Mouse (Mus musculus): Measurements from ENCODE around the gene Zfp148. TPM values are rescaled to one million over a fixed set of nuclear protein-coding genes. Genes with fewer than 3 reads are reported as not detected.
"Not testable (repeated sequence)": the region's sequence is repeated elsewhere in the genome, so short reads cannot be mapped to it uniquely, and the experiment has no call there.

Gene Zfp148
- total RNA-seq, 2 experiments from 2014 or later = 18.5 to 21.8 TPM

DNA sequence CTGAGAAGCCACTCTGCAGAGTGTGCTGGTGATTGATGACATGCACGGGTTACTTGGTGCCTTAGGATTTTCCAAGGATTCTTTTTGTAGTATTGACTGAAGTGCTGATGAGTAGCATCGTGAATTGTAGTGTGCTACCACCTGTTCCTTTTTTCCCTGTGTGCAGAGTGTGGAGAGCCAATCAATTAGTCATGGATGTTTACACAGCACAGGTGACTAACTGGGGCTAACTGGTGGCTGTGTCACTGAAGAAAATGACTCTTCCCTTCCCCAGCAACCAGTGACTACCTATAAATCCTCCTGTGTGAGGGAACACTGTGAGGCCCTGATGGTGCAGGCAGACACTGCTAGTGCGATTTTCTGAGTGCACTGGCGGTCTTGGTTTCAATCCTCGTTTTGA, 66.2 kb downstream of the Zfp148 start:
- intact Hi-C loops (cut with DNase I) = no loop called here
- DNase-seq = no peak

DNA sequence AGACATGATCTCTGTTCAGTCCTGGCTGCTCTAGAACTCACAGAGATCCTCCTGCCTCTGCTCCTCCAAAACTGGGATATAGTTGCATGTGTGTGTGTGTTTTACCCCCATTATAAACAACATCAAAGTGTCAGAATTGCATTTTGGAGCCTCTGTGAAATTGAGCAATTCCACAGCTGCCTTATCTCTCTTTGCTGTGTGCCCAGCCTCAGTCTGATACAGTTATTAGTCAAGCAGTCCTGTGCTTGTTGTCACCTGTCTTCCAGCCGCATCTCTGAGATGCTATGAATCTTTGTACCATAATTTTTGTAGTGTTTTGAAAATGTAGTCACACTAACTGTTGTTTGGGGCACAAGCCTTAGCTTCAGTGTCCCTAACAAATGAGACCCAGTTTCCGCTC, 73.2 kb downstream of the Zfp148 start:
- intact Hi-C loops (cut with DNase I) = no loop called here

DNA sequence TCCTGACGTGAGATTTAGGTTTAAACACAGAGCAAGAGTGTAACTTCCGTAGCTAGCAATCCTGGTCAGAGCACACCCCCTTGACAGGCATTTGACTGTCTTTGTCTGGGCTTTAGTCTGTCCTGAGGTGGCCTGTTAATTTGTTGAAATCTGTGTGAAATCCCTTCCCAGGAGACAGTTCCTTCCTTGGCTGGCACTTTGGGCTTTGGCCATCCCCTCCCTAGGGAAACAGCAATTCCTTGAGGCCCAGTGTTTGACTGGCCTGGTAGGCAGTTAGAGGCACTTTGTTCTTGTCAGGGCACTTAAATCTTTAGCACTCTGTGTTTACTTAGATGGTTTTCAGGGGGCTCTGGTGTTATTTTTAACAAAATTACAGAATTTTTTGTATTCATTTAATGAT, 73.7 kb downstream of the Zfp148 start:
- intact Hi-C loops (cut with DNase I) = no loop called here
- DNase-seq = no peak

More for the DNA sequence above, 73.2 kb downstream of the Zfp148 start:
- no peak for DNase-seq

DNA sequence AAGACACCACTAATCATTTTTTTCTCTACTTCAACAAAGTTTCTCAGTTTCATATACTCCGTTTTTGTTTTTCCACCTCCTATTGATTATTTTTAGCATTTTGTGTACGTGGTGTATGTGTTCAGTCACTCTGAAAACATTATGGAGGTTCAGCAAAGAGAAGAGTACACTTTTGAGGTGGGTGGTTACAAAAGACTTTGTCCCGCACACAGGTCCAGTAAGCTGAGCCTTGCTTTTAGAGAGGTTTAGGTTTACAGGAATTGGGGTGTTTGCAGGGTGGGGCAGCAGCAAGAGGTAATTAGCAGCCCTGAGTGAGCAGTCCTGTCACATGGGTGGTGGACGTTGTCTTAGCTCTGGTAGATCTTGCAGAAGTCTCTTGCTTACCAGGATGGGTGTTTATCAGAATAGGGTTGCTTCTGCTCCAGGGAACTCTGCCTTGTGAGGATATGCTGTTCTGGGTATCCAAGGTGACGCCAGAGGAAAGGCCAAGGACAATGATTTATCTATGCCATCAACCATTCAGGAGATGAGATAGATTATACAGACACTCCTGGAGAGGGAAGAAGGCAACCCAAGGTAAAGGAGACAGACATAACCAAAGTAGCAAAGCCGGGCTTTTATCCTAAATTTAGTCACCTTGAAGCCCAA, 74.8 kb downstream of the Zfp148 start:
- intact Hi-C loops (cut with DNase I) = no loop called here
- no peak for DNase-seq

DNA sequence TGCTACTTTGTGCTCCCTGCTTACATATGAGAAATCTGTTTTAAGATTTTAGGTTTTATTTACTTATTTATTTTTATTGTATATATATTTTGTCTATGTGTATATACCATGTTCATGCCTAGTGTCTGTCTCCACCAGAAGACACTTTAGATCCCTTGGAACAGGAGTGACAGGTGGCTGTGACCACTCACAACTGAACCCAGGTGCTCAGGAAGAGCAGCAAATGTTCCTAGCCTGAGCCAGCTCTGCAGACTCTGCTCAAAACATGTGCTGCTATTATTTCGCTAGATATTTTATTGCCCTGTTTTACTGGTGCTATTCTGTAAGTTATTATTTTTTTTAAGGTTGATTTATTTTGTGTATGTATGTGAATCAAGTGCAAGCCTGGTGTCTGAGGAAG, 78.5 kb downstream of the Zfp148 start:
- no peak for DNase-seq
- intact Hi-C loops (cut with DNase I) = no loop called here

DNA sequence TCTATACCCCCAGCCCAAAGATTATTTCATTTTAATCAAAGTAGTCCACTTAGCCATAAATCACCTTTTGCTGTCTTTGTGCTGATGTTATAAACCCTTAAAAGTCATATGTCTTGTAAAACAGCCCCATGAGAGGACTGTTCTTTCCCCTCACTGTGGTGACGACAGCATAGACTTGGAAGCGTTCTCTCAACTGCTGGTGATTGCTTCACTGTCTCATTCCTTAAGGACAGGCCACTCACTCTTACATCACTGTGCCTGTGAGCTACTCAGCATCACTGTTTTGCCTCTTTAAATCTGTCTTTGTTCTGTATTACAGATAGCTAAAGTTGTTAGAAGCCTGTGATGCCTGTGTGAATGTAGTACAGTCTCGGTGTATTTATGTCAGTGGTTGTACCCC, 80.8 kb downstream of the Zfp148 start:
- intact Hi-C loops (cut with DNase I) = no loop called here
- no peak for DNase-seq

DNA sequence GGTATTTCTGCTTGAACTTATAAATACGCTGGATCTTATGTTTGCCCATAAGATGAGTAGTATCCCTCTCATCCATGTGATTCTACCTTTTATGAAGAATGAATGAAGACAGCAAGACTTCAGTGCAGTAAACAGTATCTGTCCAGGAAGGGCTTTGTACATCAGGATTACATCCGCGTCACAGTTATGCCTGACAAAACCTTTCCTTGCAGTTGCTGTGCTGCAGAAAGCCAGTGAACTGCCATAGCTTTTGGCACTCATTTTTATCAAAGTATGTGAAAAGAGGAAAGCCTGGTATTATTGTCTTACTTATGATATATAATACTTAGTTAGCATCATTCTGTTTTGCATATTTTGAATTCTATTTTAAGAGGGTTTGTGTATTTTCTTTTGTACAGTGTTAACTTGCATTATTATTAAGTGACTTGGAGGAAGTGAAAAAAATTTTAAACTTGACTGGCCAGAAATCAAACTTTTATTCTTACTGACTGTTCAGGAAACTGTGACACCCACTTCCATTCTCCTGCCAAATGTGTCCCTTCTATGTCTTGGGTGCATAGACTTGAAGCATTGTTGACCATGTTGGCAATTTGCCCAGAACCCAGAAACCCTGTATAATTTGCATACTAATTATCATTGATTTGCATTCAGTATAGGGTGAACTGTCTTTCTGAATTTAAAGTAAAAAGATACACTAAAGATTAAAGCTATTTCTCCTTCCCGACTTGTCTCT, 84.0 kb downstream of the Zfp148 start:
- DNase-seq = no peak
- intact Hi-C loops (cut with DNase I) = no loop called here

DNA sequence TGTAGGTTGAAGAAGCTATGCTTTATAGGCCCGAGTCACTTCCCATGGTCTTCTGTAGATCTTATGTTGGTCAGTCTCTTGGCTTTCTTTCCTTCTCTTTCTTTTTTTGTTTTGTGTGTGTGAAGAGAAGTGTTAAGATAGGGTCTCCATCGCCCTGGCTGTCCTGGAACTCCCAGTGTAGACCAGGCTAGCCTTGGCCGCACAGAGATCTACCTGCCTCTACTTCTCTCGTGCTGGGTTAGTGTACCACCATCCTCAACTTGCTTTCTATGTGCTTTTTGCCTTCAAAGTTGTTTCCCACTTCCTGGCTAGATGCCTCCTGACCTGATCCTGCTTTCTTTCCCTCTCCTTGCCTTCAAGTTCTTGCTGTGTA, 84.6 kb downstream of the Zfp148 start:
- intact Hi-C loops (cut with DNase I) = no loop called here
- DNase-seq = no peak

DNA sequence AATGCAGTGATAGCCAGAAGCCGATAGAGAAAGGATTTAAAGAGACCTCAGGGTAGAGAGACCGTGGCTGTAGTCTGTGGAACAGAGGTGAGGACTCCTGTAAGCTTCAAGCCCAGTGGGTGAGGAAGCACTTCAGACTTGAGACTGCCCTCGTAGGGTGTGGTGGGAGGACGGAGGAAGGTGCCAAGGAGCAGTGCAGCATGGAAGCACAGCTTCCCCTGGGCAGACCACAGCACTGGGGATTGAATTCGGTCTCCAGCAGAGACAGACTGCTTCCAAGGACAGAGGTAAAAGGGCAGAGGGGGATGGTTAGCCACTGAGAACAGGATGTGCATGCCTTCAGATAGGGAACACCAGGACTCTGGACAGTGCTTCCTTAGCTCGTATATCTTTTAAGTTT, 86.8 kb downstream of the Zfp148 start:
- DNase-seq = no peak
- intact Hi-C loops (cut with DNase I) = no loop called here

DNA sequence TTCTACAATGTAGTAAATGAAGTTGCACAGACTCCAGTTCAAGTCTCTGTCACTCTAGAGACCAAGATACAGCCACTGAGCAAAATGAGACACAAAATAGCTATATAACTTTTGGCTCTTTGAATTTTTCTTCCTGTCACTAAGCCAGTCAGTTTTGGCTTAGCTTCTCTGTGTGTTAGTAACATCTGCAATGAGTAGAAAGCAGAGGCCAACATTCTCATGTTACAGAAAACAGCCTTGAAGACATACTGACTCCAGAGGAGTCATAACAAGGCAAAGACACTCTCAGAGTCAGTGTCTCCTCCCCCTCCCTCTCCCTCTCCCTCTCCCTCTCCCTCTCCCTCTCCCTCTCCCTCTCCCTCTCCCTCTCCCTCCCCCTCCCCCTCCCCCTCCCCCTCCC, 89.3 kb downstream of the Zfp148 start:
- intact Hi-C loops (cut with DNase I) = loop anchor here (10.0 kb wide), 1 partner anchor 85 kb away; the partner anchor contains the start of gene Zfp148
- DNase-seq = no peak

DNA sequence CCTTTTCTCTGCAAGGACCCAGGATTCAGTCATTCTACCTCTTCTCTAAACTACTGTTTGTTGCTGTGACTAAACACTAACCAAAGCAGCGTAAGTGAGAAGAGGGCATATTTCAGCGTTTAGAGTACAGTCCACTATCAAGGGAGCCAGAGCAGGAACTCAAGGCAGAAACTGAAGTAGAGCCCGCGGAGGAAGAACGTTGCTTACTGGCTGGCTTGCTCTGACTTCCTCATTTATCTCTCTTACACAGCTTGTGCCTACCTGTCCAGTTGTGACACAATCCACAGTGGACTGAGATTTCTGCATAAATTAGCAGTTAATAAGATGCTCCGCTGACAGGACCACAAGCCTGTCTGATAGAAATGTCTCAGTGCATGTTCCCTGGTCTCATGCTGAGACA, 93.7 kb downstream of the Zfp148 start:
- DNase-seq = no peak
- intact Hi-C loops (cut with DNase I) = loop anchor here (10.0 kb wide), 1 partner anchor 90 kb away; the partner anchor contains the start of gene Zfp148

DNA sequence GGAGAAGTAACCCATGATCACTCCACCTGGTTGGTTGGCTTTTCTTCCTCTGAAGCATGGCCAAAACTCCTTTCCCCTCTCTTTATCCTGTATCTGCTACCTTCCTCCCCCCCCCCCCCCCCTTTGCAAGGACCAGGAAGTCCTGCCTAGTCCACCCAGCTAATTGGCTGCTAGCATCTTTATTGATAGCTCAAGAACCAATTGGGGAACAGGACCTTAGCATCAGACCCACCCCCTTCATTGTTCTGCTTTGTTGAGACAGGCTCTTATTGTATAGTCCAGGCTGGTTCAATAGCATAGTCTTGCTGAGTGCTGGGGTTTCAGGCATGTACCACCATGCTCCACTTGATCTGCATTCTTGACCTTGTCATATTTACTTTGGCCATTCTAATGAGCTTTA, 99.3 kb downstream of the Zfp148 start:
- intact Hi-C loops (cut with DNase I) = loop anchor here (10.0 kb wide), 1 partner anchor 95 kb away; the partner anchor contains the start of gene Zfp148
- no peak for DNase-seq

DNA sequence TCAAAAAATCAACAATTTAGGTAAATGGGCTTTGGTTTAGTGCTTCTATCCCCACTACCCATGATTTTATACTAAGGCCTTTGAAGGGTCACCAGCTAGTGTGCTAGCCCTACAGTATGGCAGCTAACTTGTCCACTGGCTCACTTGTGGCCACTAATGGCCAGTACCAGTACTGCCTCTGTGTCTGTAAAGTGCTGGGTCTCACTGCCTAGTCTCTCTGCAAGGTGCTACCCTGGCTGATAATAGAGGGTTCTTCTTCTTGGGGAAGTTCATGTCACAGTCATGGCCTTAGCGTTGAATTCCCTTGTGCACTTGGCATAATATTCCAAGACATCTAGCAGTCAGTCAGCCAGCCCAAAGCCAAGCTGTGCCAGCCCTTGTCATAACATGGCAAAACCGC, 100.5 kb downstream of the Zfp148 start:
- intact Hi-C loops (cut with DNase I) = no loop called here

DNA sequence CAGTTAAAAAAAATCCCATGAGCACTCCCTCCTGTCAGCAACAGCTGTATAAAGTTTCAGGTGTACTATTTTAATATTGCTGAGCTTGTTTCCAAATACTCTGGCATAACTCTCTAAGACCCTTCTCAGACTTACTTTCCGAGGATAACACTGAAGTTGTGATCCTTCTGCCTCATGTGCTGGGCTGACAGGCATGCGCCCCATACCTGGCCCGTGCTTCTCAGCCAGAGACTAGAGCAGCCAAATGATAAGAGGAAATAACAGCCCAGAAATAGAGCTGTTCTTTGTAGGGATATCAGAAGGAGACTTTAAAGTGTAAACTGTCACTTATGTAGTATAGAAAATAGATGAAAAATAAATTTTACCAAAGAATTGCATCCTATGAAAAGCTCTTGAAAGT, 101.7 kb downstream of the Zfp148 start:
- intact Hi-C loops (cut with DNase I) = no loop called here

More for the DNA sequence above, 100.5 kb downstream of the Zfp148 start:
- no peak for DNase-seq

DNA sequence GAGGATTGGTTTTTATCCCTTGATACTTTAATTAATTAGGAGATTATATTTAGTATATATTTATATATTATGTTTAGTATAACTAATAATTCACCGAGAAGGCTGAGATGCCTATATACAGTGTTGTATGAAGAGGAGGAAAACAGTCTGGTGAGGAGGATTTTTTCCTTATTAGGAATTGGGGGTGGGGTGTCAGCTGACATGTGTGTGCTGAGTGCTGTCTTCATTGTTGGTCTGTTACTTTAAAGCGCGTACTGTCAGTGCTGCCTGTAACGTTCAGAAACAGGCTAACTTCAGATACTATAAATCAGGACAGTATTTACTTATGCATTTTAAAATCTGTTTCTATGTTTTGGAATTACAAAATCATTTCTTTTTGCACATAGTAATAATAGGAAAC, 107.1 kb downstream of the Zfp148 start:
- intact Hi-C loops (cut with DNase I) = no loop called here
- DNase-seq = no peak

More for the DNA sequence above, 101.7 kb downstream of the Zfp148 start:
- DNase-seq = no peak

DNA sequence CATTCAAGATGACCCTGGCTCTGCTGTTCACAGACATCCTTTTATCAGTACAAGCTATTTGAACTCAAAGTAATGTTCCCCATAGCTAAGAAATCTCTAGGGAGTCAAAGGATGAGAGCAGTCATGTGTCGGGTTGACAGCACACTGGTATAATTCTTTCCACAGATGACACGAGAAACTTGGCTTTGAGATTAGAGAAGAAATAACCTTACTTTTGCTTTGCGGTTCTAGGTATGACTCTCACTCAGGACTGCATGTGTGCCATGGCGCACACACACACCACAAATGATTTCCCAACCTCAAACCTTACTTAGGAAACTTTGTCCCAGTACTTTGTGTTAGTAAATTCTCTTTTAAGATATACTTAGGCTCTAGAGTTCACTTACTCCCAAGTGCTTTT, 113.7 kb downstream of the Zfp148 start:
- no peak for DNase-seq
- intact Hi-C loops (cut with DNase I) = no loop called here

DNA sequence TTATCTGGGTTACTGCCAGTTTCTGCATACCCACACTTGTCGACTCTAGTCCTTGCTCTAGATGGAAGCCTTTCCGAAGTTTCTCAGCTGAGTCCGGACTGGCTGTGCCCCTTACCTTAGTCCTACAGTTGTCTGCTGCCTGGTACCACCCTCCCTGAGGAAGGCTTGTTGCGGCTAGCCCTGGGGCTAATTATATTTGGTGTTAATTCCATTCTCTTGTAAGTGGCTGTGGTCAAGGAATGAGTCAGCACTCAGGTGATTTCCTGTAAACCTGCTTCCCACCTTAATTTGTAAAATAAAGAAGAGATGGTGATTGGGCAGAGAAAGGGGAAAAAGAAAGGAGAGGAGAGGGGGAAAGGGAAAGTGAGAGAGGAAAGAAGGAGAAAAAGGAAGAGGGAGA, 127.4 kb downstream of the Zfp148 start:
- intact Hi-C loops (cut with DNase I) = no loop called here
- DNase-seq = no peak

DNA sequence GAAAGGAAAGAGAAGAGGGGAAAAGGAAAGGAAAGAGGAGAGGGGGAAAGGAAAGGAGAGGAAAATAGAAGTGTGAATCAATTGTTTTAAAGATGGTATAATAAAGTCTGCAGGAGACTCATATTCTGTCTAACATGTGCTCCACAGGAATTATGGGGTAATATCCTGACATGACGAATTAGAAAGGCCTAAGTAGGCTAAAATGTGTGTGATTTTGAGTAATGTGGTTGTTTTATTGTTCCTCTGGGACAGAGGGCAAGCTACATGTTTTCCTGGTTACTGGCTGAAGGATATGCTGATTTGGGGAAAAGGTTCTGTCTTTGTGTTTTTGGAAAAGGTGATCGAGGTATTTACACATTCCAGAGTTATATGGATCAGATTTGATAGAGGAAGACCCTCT, 128.6 kb downstream of the Zfp148 start:
- DNase-seq; intact Hi-C loops (cut with DNase I): not testable (repeated sequence)

DNA sequence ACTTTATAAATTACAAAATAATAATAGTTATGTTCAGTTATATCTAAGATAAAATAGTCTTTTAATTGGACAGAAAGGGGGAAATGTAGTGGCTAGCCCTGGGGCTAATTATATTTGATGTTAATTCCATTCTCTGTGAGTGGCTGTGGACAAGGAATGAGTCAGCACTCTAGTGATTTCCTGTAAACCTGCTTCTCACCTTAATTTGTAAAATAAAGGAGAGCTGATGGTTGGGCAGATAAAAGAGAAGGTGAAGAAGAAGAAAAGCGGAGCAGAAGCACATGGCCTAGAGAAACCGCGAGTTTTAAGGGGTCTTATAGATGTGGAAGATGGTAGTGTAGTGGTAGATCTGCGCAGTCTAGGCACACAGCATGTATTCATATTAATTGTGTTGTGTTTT, 130.2 kb downstream of the Zfp148 start:
- DNase-seq; intact Hi-C loops (cut with DNase I): not testable (repeated sequence)

DNA sequence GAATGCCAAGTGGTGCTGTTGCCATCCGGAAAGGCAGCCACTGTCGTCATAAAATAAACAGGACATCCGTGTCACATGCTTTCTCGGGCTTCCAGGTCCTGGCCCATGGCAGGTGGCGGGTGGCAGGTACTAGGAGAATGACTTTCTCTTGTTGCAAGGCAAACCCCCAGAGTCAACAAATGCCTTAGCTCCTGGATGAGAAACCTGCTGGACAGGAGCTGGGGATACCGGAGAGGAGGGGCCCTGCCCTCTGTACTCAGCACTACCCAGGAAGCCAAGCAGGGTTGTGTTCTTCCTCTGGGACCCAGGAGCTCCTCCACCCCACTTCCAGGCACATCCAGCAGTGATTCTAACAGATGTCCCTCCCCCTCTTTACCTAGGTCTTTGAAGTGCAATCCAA, 131.9 kb downstream of the Zfp148 start:
- intact Hi-C loops (cut with DNase I) = no loop called here
- DNase-seq = no peak

DNA sequence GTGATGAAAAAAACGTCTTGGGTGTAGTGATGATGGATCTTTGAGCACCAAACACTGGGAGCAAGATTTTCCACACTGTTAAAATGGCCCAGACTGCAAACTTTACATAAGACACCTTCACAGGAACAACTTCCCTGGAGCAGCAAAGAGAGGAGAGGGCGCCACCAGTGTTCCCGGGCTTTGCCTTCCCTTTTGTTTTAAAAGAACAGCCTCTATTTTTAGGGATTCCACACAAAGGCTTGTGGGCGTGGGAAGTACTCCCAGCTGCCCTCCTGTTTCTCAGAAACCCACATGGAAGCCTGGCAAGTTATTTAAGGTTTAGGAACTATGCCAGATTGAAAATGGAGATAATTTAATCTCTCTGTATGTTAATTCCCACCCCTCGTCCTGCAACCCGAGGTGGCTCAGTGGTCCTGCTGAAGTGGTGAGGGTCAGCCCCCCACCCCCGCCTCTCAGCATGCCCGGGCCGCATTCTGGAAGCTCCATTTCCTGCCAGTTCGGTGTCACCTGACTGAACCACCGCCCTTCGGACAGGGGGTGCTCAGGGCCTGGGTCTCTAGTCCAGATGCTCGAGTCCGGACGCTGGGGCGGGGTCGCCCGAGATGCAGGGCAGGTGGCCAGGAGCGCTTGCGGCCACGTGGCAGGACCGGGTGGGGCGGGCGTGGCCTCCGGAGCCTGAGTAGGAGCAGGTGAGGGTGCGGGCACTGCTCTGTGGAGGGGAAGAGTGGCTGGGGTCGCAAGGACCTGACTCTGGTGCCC, 136.3 kb downstream of the Zfp148 start, which contains the start of gene Slc12a8:
Gene Slc12a8, plus strand, starts transcription at position 522 of the 759 bp plus-strand sequence.
- intact Hi-C loops (cut with DNase I) = no loop called here

More for the DNA sequence above, 136.3 kb downstream of the Zfp148 start, which contains the start of gene Slc12a8:
- DNase-seq = no peak

Data from gastrocnemius, postnatal 36 days (tissue).